Mouse (Mus musculus): ENCODE data around the gene Plekhd1. TPM values are rescaled to one million over a fixed set of nuclear protein-coding genes. Genes with fewer than 3 reads are reported as not detected.
A peak's percentile ranks its signal among the peaks of the same experiment; 100 is the strongest.

Plekhd1 gene
- polyA plus RNA-seq, 1 experiment from 2014 or later: 6.8 TPM

GRCm38 (mm10) chr12:80691671-80692091 is 710 bp upstream of the Plekhd1 start:
- Histone ChIP-seq H3K4me2 (ENCODE audit: low read depth, low read length) (peak overlapping the region; percentile 50), H3K9ac (replicated peaks; ENCODE audit: low read depth, low read length) (no peak overlapping the region), H3K36me3 (ENCODE audit: control insufficient read depth, insufficient read depth, low read length) (no peaks in the 10 kb centered on the region), H3K9me3 (ENCODE audit: control insufficient read depth, low read length) (no peaks in the 10 kb centered on the region), H3K4me3 (ENCODE audit: low read depth, low read length) (no peak overlapping the region), H3K4me1 (ENCODE audit: control insufficient read depth, insufficient read depth, low read length) (peaks cover 12% of the 10 kb centered on the region; the same call in 1 of the 2 replicates), H3K27ac (ENCODE audit: low read depth, low read length) (no peak overlapping the region), H3K27me3 (ENCODE audit: control insufficient read depth, insufficient read depth, low read length) (peaks cover 28% of the 10 kb centered on the region)
- WGBS: 14% methylated on average over 12 of the region's 12 CpGs
- ATAC-seq (ENCODE audit: low read depth): no peak

DNA sequence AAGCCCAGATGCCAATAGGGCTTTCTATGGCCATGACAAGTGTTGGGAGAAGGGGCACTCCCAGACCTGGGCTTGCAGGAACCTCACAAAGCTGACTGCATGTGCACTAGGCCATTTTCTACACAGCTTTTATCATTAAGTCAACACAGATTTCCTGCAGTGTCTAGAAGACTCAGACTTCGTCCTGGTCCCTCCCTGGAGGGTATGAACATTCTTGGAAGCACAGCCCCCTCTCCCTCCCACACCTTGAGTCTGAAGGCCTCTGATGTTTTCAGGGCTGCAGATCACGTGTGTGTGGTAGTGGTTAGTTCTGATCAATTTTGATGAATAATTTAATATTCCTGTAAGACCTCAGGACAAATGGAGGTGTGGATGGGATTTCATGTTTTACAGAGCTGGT is 1.3 kb downstream of the Plekhd1 start:
- Histone ChIP-seq H3K9me3 (ENCODE audit: control insufficient read depth, low read length) (no peaks in the 10 kb centered on the region), H3K4me2 (ENCODE audit: low read depth, low read length) (no peak overlapping the region), H3K9ac (replicated peaks; ENCODE audit: low read depth, low read length) (no peak overlapping the region), H3K4me1 (ENCODE audit: control insufficient read depth, insufficient read depth, low read length) (peaks cover 12% of the 10 kb centered on the region; the same call in 1 of the 2 replicates), H3K27me3 (ENCODE audit: control insufficient read depth, insufficient read depth, low read length) (peaks cover 28% of the 10 kb centered on the region), H3K27ac (ENCODE audit: low read depth, low read length) (no peak overlapping the region), H3K36me3 (ENCODE audit: control insufficient read depth, insufficient read depth, low read length) (no peaks in the 10 kb centered on the region), H3K4me3 (ENCODE audit: low read depth, low read length) (no peak overlapping the region)
- ATAC-seq (ENCODE audit: low read depth): peak; percentile 11; the same call in 1 of the 2 replicates
- 46% methylated on average over 2 of the region's 2 CpGs for WGBS

DNA sequence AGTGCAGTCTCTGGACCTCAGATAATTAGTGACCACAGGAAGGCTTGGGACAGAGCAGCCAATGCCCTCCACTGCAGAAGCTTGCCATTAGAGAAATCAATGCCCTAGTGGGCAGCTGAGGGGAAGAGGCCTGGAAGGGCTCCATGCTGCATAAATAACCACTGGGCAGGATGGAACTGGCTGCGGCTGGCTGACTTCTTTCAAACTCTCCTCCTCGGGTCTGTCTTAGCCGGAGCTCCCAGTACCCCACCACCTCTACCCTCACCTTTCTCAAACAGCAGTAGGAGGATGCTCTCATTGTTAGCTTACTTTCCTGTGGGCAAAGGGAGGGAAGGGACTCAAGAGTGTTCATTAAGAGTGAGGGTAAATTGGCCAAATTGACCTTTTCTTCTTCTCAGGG is 2.6 kb downstream of the Plekhd1 start:
- no peak overlapping the region for H3K4me2 ChIP-seq (ENCODE audit: low read depth, low read length)
- no peak overlapping the region for H3K27ac ChIP-seq (ENCODE audit: low read depth, low read length)
- no peak for ATAC-seq (ENCODE audit: low read depth)
- no peaks in the 10 kb centered on the region for H3K9me3 ChIP-seq (ENCODE audit: control insufficient read depth, low read length)
- H3K4me3 ChIP-seq (ENCODE audit: low read depth, low read length): no peak overlapping the region
- no peaks in the 10 kb centered on the region for H3K36me3 ChIP-seq (ENCODE audit: control insufficient read depth, insufficient read depth, low read length)
- WGBS: 84% methylated on average over 3 of the region's 3 CpGs
- peaks cover 12% of the 10 kb centered on the region; the same call in 1 of the 2 replicates for H3K4me1 ChIP-seq (ENCODE audit: control insufficient read depth, insufficient read depth, low read length)
- no peak overlapping the region for H3K9ac ChIP-seq (replicated peaks; ENCODE audit: low read depth, low read length)
- H3K27me3 ChIP-seq (ENCODE audit: control insufficient read depth, insufficient read depth, low read length): peaks cover 28% of the 10 kb centered on the region

- H3K4me1 ChIP-seq (ENCODE audit: control insufficient read depth, insufficient read depth, low read length): no peaks in the 10 kb centered on the region
- H3K36me3 ChIP-seq (ENCODE audit: control insufficient read depth, insufficient read depth, low read length): no peaks in the 10 kb centered on the region
- H3K4me3 ChIP-seq (ENCODE audit: low read depth, low read length): no peak overlapping the region
- peaks cover 5% of the 10 kb centered on the region for H3K27me3 ChIP-seq (ENCODE audit: control insufficient read depth, insufficient read depth, low read length)
- no peak overlapping the region for H3K9ac ChIP-seq (replicated peaks; ENCODE audit: low read depth, low read length)
- no peaks in the 10 kb centered on the region for H3K9me3 ChIP-seq (ENCODE audit: control insufficient read depth, low read length)
- no peak overlapping the region for H3K27ac ChIP-seq (ENCODE audit: low read depth, low read length)
- no peak overlapping the region for H3K4me2 ChIP-seq (ENCODE audit: low read depth, low read length)
- WGBS: 93% methylated on average over 5 of the region's 5 CpGs
- no peak for ATAC-seq (ENCODE audit: low read depth)
Measured at GRCm38 (mm10) chr12:80698526-80699143, 6.2 kb downstream of the Plekhd1 start.

DNA sequence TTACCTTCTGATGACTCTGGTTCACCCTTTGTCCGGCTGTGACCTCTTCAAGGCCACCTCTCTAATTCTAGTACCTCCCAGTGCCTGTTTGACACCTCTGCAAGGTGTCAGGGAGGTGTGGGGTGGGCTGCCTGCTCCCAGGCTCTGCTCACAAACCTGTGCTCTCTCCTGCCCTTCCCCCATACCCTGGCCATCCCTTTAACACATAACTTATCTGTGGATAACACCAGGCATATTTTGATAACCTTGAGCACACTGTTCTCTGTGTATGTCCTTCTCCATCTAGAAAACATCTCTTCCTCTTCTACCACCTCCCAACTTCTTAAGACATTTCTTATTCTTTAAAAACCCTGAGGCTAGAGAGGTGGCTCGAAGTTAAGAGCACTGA is 6.7 kb downstream of the Plekhd1 start:
- Histone ChIP-seq H3K9me3 (ENCODE audit: control insufficient read depth, low read length) (no peaks in the 10 kb centered on the region), H3K4me1 (ENCODE audit: control insufficient read depth, insufficient read depth, low read length) (no peaks in the 10 kb centered on the region), H3K27me3 (ENCODE audit: control insufficient read depth, insufficient read depth, low read length) (peaks cover 5% of the 10 kb centered on the region), H3K9ac (replicated peaks; ENCODE audit: low read depth, low read length) (no peak overlapping the region), H3K27ac (ENCODE audit: low read depth, low read length) (no peak overlapping the region), H3K4me3 (ENCODE audit: low read depth, low read length) (no peak overlapping the region), H3K4me2 (ENCODE audit: low read depth, low read length) (no peak overlapping the region), H3K36me3 (ENCODE audit: control insufficient read depth, insufficient read depth, low read length) (no peaks in the 10 kb centered on the region)
- WGBS: 73% methylated on average over 2 of the region's 2 CpGs
- no peak for ATAC-seq (ENCODE audit: low read depth)

- H3K4me1 ChIP-seq (ENCODE audit: control insufficient read depth, insufficient read depth, low read length): no peaks in the 10 kb centered on the region
- H3K27ac ChIP-seq (ENCODE audit: low read depth, low read length): no peak overlapping the region
- 79% methylated on average over 7 of the region's 7 CpGs for WGBS
- H3K27me3 ChIP-seq (ENCODE audit: control insufficient read depth, insufficient read depth, low read length): no peaks in the 10 kb centered on the region
- no peak overlapping the region for H3K9ac ChIP-seq (replicated peaks; ENCODE audit: low read depth, low read length)
- H3K4me3 ChIP-seq (ENCODE audit: low read depth, low read length): no peak overlapping the region
- no peaks in the 10 kb centered on the region for H3K9me3 ChIP-seq (ENCODE audit: control insufficient read depth, low read length)
- H3K36me3 ChIP-seq (ENCODE audit: control insufficient read depth, insufficient read depth, low read length): no peaks in the 10 kb centered on the region
- ATAC-seq (ENCODE audit: low read depth): no peak
- H3K4me2 ChIP-seq (ENCODE audit: low read depth, low read length): no peak overlapping the region
Measured at GRCm38 (mm10) chr12:80701332-80701731, 8.9 kb downstream of the Plekhd1 start.

- H3K9me3 ChIP-seq (ENCODE audit: control insufficient read depth, low read length): no peaks in the 10 kb centered on the region
- no peaks in the 10 kb centered on the region for H3K27me3 ChIP-seq (ENCODE audit: control insufficient read depth, insufficient read depth, low read length)
- no peak for ATAC-seq (ENCODE audit: low read depth)
- H3K4me1 ChIP-seq (ENCODE audit: control insufficient read depth, insufficient read depth, low read length): 0 out of 2 replicates have a peak, but pooled peaks cover 3% of the 10 kb centered on the region
- no peak overlapping the region for H3K27ac ChIP-seq (ENCODE audit: low read depth, low read length)
- H3K4me3 ChIP-seq (ENCODE audit: low read depth, low read length): no peak overlapping the region
- 61% methylated on average over 11 of the region's 11 CpGs for WGBS
- 0 out of 2 replicates have a peak overlapping the region, but pooled peaks have one; percentile 7 for H3K9ac ChIP-seq (replicated peaks; ENCODE audit: low read depth, low read length)
- no peak overlapping the region for H3K4me2 ChIP-seq (ENCODE audit: low read depth, low read length)
- no peaks in the 10 kb centered on the region for H3K36me3 ChIP-seq (ENCODE audit: control insufficient read depth, insufficient read depth, low read length)
Measured at GRCm38 (mm10) chr12:80706208-80706914, 14.0 kb downstream of the Plekhd1 start.

DNA sequence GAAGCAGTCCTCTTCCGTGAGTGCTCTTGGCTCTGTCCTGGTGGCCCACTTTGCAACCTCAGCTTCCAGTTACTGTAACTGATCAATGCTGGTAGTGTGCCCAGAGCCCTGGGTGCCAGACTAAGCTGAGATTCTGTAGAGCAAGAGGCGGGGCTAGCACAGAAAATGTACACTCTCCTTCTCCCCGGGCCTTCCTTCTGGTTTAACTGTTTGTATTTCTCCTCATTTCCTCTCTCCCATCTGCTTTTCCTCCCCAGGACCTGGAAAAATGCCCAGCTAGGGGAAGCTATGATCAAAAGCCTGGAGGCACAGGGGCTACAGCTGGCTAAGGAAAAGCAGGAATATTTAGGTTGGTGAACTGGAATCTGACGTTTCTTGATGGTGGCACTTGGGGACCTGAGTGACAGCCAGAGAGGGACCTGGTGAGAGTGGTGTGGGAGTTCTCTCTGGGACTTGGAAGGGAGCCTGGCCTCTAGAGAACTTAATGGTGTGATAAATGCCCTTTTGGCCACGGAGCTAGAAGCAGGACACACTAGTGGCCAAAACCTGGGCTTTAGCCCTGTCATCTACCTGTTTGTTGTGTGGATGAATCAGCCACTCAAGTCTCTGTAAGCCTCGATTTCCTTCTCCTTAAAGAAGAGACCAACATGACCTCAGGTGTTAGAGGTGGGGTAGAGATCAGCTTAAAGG is 14.7 kb downstream of the Plekhd1 start:
- ATAC-seq (ENCODE audit: low read depth): no peak
- Histone ChIP-seq H3K4me3 (ENCODE audit: low read depth, low read length) (no peak overlapping the region), H3K9me3 (ENCODE audit: control insufficient read depth, low read length) (no peaks in the 10 kb centered on the region), H3K4me2 (ENCODE audit: low read depth, low read length) (no peak overlapping the region), H3K27me3 (ENCODE audit: control insufficient read depth, insufficient read depth, low read length) (no peaks in the 10 kb centered on the region), H3K36me3 (ENCODE audit: control insufficient read depth, insufficient read depth, low read length) (no peaks in the 10 kb centered on the region), H3K27ac (ENCODE audit: low read depth, low read length) (no peak overlapping the region), H3K4me1 (ENCODE audit: control insufficient read depth, insufficient read depth, low read length) (0 out of 2 replicates have a peak, but pooled peaks cover 3% of the 10 kb centered on the region), H3K9ac (replicated peaks; ENCODE audit: low read depth, low read length) (0 out of 2 replicates have a peak overlapping the region, but pooled peaks have one; percentile 7)
- 53% methylated on average over 6 of the region's 6 CpGs for WGBS

- no peaks in the 10 kb centered on the region for H3K36me3 ChIP-seq (ENCODE audit: control insufficient read depth, insufficient read depth, low read length)
- 78% methylated on average over 6 of the region's 6 CpGs for WGBS
Measured at GRCm38 (mm10) chr12:80715915-80716314, 23.5 kb downstream of the Plekhd1 start.

More at GRCm38 (mm10) chr12:80715915-80716314, 23.5 kb downstream of the Plekhd1 start:
- Histone ChIP-seq H3K4me2 (ENCODE audit: low read depth, low read length) (no peak overlapping the region), H3K27ac (ENCODE audit: low read depth, low read length) (no peak overlapping the region), H3K27me3 (ENCODE audit: control insufficient read depth, insufficient read depth, low read length) (no peaks in the 10 kb centered on the region), H3K9ac (replicated peaks; ENCODE audit: low read depth, low read length) (no peak overlapping the region), H3K9me3 (ENCODE audit: control insufficient read depth, low read length) (no peaks in the 10 kb centered on the region), H3K4me1 (ENCODE audit: control insufficient read depth, insufficient read depth, low read length) (no peaks in the 10 kb centered on the region), H3K4me3 (ENCODE audit: low read depth, low read length) (no peak overlapping the region)
- no peak for ATAC-seq (ENCODE audit: low read depth)
